Mouse (Mus musculus): Measurements from ENCODE around the gene Lgals1. TPM values are rescaled to one million over a fixed set of nuclear protein-coding genes. Genes with fewer than 3 reads are reported as not detected.

Gene Lgals1
- total RNA-seq, 2 experiments from 2014 or later, result 745 to 991 TPM

DNA sequence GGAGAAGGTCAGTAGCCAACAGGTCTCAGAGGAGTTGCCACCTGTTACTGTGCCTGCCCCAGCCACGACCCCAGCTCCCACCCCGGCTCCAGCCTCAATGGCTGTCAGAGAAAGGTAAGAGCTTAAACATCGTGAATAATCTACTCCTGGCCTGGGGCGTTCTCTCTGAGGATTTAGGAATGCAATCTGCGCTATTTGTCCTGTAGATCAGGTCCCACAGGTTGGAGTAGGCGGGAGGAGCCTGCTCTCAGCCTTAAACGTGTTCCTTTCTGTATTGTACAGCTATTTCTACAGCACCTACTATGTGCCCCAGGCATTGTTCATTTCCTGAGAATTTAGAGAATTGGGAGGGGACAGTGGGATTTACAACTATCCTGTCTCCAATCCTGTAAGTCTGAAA lies 18.1 kb upstream of the Lgals1 start:
- no peak for ATAC-seq (replicated peaks; ENCODE audit: poor library complexity, severe bottlenecking)

DNA sequence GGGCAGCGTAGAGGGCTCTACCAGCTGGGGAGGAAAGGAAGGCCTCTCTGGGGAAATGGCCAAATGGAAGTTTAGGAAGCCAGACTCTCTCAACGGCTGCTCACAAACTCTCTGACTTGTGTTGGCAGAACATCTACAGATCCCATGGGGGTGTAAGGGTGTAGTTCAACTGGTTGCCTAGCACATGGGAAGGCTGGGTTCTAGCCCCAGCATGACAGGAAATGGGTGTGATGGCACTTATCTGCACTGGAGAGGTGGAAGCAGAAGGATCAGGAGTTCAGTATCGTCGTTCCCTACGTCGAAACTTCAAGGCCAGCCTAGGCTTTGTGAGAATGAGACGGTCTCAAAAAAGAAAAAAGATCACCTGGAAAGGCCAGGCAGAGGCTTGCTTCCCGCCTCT lies 17.5 kb upstream of the Lgals1 start:
- no peak for ATAC-seq (replicated peaks; ENCODE audit: poor library complexity, severe bottlenecking)

DNA sequence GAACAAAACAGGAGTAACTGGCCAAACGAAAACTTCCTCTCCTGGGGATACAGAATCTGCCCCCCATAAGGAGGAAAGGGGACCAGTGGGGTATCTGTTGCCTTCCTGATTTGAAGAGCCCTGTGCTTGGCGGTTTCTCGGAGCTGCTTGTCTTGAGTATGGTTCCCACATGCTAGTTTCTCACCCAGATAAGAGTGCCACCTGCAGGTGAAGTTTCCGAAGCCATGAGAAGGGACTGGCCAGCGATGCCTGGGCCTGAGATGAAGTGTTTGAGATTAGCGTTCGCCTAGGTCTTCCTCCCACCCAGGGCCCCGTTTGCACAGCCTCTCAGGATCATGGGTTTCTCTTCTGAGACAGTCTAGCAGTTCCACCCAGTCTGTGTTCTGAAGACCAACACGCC lies 14.5 kb upstream of the Lgals1 start:
- no peak for ATAC-seq (replicated peaks; ENCODE audit: poor library complexity, severe bottlenecking)

DNA sequence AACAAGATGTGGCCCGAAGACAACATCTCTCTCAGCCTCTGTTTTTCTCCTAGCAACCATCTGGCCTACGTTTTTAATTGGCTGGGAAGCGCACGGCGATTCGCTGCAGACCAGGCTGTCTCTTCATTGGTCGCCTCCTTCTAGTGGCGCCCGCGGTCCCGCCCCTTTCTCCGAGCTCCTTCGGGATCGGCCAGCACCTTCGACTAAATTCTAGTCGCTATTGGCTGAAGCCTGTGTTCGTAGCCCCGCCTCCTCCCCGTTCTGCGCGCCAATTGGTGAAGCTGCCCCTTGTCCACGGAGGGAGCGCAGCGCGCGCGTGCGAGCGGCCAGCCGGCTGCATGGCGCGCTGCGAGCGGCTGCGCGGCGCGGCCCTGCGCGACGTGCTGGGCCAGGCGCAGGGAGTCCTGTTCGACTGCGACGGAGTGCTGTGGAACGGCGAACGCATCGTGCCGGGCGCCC lies 12.9 kb upstream of the Lgals1 start, which contains the start of gene Pdxp:
Pdxp (plus strand) TSS at position 288 of the 459 bp plus-strand sequence.
- peak; percentile 85 for ATAC-seq (replicated peaks; ENCODE audit: poor library complexity, severe bottlenecking)

DNA sequence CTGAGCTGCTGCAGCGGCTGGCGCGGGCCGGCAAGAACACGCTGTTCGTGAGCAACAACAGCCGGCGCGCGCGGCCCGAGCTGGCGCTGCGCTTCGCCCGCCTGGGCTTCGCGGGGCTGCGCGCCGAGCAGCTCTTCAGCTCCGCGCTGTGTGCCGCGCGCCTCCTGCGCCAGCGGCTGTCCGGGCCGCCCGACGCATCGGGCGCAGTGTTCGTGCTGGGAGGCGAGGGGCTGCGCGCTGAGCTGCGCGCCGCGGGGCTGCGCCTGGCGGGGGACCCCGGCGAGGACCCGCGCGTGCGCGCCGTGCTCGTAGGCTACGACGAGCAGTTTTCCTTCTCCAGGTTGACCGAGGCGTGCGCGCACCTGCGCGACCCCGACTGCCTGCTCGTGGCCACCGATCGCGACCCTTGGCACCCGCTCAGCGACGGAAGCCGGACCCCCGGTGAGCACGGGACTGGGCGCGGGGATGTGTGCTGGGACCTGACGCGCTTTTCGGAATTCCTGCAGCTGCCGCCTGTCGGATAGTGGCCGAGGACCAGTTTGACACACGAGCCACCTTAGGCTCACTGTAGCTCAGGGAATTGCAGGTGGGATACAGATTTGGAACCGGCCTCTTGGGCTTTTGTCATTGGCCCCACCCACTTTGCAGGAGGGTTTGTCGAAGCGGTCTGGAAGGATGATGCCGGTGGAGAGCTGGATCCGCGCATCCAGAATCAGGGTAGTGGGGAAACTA lies 12.3 kb upstream of the Lgals1 start:
- no peak for ATAC-seq (replicated peaks; ENCODE audit: poor library complexity, severe bottlenecking)

DNA sequence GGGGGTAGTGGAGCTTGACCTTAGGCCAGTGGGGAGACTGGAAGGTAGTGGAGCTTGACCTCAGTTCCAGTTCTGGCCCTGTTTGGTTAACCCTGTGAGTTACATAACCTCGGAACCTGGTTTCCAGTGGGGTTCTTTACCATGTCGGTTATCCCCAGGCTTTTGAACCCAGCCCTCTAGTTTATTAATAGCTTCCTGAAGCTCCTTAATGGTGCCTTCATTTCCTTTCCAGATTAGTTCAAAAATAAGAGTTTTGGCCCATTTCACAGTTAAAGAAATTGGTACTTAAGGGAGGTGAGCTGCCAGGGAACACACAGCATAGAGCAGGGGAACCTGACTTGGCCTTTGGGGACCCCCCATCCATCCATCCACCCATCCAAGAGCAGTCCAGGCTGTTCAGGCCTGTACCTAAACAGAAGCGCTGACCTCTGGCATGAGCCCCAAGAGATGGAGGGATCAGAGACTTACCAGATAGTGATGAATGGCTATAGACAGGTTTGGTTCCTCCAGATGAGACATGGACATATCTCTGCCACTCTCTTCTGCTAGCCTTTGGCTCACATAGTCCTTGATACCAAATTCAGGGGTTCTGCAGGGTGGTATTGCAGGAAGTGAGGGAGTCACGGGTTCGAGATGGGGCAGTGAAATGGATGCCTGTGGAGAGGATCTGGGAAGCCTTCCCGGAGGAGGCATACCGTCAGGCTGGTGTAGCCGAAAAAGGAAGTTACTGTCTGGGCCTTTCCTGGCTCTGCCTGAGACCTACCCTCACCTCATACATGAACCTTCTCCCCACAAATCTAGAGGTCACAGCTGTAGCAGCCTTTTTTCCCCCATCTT lies 11.5 kb upstream of the Lgals1 start:
- ATAC-seq (replicated peaks; ENCODE audit: poor library complexity, severe bottlenecking), result no peak

DNA sequence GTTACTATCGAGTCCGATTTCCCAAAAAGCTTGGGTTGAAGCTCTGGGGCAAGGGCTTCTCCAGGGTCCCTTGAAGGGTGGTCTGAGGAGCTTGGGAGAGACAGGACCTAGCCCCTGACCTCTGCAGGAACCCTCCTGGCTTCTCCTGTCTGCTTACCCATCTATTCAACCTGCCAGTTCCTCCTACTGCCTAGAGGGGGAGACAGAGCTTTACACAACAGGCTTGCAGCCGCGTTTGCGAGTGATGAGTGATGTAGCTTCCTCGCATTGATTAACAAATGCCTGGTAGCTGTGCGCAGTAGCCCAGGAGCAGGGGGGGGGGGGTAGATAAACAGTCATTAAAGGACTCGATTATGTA lies 10.9 kb upstream of the Lgals1 start:
- peak; percentile 68 for ATAC-seq (replicated peaks; ENCODE audit: poor library complexity, severe bottlenecking)

DNA sequence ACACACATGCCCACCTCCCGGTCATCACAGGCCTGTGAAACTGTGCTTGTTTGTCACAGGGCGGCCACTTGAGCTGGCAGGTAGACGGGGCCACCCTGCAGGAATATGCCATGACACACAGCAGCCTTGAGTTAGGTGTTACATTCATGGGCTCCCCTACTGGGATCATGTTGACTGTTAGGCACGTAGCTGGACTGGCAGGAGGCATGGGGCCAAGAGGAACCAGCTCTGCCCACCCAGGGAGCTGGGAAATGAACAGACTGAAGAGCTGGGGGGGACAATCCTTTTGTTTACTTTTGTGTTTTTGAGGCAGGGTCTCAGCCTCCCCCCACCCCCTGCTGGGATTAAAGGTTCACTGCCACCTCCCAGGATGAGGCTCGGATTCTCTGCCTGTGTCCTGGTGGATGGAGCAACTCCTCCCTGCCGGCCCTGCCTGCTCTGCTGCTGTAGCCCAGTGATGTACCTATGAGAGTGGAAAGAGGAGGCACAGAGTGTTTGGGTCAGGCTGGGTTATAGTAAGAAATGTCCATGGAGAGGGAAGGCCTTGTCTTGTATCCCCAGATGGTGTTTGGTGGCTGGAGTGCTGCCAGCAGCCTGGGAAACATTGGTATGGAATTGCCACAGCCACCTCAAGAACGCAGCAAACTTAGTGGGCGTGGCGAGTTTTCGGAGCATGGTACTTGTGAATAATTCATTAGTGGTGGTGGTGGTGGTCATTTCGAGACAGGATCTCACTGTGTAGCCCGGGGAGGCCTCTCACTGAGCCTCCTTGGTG lies 10.3 kb upstream of the Lgals1 start:
- ATAC-seq (replicated peaks; ENCODE audit: poor library complexity, severe bottlenecking), result no peak

DNA sequence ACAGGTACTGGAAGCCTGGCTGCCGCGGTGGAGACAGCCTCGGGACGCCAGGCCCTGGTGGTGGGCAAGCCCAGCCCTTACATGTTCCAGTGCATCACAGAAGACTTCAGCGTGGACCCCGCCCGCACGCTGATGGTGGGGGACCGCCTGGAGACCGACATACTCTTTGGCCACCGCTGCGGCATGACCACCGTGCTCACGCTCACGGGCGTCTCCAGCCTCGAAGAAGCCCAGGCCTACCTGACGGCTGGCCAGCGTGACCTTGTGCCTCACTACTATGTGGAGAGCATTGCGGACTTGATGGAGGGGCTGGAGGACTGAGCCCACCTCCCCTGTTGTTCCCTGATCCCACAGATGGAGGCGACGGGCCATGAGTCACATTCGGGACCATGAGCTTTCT lies 8.4 kb upstream of the Lgals1 start:
- ATAC-seq (replicated peaks; ENCODE audit: poor library complexity, severe bottlenecking), result no peak

DNA sequence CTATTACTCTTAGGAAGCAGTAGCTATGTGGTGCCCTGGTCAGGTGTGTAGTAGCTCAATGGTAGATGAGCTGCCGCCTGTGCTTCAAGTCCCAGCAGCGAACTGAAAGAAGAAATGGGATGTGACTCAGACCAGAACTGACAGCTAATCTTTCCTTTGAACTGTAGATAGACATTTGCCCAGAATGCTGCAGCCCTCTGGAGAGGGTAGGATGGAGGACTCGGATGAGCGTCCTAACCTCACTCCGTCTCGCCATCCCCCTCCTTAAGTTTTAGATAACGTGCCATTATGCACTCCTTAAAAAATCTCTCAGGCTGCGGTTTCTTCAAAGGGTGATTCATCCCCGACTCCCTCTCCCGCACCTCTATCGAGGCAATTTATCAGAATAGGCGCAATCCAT lies 6.6 kb upstream of the Lgals1 start:
- no peak for ATAC-seq (replicated peaks; ENCODE audit: poor library complexity, severe bottlenecking)

DNA sequence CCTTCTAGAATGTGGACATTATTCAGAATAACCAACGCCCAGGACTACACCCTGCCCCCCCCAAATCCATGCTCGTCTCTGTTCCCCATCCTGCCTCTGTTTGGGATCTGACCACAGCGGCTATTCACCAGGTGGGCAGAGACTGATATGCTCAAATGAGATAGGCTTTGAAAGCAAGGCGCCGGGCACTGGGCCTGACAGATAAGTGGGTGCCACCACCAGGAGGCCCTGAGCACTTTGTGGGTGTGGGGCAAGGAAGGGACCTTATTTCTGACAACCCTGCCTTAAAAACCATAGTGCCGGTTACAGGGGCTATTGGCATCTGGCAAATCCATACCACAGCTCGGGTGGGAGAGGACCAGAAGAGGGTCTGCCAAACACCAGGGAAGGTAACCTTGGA lies 3.8 kb upstream of the Lgals1 start:
- no peak for ATAC-seq (replicated peaks; ENCODE audit: poor library complexity, severe bottlenecking)

DNA sequence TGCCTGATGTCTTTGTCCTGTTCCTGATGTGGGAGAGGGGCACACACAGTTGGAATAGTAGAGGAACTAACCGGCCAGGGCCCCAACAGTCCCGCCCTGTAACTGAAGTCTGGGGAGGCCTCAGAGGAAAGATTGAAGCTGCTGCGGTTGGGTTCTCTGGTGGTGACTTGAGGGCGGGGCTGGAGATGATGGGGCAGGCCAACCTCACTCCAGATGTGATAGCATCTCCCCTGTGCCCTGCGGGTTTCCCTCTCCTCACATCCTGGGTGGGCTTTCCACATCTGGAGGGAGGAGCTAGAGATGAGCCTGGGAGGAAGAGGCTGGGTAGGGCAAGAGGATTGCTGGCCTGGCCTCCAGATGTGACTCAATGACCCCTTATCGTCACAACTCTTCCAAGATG lies 2.9 kb upstream of the Lgals1 start:
- peak; percentile 50 for ATAC-seq (replicated peaks; ENCODE audit: poor library complexity, severe bottlenecking)

DNA sequence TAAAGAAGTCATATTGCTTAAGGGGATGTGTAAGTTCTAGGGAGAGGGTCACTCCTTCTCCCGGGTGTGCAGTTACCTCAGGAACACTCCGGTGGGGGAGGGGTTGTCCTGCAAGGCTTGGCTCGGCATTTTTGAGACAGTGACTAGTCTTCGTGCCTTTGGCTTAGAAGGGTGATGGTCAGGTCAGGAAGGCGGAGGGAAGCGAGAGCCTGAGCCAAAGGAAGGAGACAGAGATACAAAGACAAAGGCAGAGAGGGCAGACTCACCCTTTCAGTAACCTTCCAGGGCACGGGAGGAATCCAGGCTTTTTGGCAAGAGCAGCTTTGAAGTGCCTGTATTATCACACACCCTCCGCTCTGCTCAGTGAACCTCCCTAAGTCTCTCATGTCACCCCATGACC lies 1.4 kb upstream of the Lgals1 start:
- ATAC-seq (replicated peaks; ENCODE audit: poor library complexity, severe bottlenecking), result no peak

DNA sequence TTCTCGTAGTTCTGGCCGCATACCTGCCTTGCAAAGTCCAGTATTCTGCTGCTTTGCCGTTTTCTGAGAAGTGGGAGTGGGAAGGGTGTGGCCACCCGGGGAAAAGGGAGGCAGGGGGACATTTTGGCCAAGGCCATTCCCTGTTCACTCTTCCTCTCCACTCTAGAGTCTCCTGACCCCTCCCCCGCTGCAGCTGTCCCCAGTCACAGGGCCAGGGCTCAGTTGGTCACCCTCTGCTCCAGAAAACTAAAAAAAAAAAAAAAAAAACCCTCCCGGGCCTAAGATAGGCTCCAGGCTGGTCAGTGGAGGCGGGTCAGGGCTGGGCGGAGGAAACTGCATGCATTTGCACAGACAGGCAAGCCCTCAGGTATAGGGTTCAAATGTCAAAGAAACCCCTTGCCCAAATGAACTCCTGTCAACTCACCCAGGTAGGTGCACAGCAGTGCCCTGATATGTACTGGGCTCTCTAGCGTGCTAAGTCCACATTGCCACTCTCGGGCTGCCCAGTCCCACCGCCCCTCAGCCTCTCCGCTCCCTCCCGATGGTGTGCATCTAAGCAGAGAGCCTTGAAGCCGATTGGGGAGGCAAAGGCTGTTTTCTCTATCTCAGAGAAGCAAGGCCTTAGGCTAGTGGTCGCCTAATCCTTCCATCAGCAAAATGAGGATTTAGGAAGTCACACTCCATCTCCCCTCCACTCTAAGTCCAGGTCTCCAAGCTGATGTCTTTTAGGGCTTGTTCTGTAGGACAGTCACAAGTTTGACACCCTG lies 679 bp downstream of the Lgals1 start:
- ATAC-seq (replicated peaks; ENCODE audit: poor library complexity, severe bottlenecking), result no peak

DNA sequence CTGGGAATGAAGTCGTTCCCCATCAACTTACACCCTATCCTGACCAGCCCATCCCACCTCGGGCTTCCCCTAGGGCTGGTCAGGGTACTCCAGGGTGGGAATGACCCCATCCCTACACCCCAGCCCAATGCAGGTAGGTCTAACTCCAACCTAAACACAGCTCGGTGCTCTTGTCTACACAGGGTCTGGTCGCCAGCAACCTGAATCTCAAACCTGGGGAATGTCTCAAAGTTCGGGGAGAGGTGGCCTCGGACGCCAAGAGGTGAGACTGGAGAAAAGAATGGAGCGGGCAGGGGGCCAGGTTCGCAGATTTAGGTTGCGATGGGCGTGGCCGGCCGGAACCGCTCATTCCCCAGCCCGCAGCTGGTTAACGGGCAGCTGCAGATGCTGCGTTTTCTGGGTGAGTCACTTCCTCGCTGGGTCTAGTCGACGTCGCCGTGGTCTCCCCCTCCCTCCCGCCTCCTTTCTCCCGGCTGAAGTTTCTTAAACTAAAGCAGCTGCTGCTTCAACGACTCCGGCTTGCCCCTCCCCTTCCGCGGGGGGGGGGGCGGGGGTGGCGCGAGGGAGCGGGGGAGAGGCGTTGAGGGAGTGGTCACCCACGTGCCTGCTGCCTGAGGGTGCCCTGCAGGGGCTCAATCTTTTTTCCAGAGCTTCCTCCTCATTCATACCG lies 1.4 kb downstream of the Lgals1 start:
- ATAC-seq (replicated peaks; ENCODE audit: poor library complexity, severe bottlenecking), result peak; percentile 60

DNA sequence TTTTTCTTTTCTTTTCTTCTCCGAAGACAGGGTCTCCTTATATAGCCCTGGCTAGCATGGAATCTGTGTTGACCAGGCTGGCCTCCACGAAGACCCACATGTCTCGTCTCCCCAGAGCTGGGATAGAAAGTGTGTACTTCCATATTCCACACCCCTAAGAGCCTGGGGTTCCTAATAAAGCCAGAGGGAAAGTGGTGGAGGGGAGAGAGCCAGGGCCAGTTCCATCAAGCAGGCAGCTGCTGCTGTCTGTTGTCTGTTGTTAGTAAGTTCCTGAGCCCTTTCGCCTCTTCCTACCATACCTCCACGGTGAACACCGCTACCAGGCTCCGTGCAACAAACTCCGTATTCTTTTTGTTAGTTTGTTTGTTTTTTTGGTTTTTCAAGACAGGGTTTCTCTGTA lies 2.0 kb downstream of the Lgals1 start:
- no peak for ATAC-seq (replicated peaks; ENCODE audit: poor library complexity, severe bottlenecking)

DNA sequence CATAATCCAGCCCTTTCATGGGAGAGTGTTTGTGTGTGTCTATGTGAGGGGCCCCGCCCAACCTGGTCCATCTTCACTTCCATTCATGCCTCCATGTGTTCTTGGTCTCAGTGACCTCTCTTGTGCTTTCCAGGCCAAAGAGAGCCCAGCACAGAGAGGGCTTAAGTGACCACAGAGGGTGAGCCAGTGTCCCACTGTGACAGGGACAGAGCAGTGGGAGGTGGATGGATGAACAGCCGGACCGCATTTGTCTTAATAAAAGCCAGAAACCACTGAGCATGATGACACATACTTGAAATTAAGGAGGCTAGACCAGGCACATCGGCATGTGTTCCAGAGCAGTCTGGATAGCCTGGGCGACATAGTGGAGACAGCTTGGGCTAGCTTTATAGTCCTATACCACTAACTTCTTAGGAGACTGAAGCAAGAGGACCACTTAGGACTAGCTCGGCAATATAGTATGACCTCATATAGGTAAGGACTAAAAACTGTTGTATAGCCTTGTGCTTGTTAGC lies 3.7 kb downstream of the Lgals1 start:
- no peak for ATAC-seq (replicated peaks; ENCODE audit: poor library complexity, severe bottlenecking)

DNA sequence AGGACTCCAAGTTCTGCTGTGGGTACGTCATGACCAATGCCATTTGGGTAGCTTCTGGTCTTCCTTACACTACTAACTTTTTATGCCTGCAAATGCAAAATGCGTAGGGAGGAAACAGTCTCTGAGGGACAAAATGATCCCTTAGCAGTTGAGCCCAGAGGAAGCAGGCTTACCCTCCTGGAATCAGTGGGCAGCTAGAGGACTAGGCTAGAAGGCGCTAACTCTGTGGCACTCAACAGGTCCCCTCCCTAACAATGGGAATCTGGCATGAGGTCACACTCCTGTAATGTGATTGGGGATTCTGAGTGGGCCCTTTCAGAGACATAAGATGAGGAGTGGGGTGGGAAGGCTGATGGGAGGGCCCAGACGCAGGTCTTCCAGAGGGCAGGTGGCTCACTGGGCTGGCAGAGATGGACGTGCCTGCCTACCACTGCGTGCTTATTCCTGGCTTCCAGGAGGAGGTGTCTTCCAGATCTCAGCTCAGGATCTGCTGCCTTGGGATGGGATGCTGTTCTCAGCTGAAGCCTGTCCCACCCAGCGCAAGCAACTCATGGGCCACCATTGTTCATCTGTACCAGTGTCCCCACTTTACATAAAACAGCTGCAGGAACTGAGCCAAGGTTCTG lies 4.4 kb downstream of the Lgals1 start:
- no peak for ATAC-seq (replicated peaks; ENCODE audit: poor library complexity, severe bottlenecking)

DNA sequence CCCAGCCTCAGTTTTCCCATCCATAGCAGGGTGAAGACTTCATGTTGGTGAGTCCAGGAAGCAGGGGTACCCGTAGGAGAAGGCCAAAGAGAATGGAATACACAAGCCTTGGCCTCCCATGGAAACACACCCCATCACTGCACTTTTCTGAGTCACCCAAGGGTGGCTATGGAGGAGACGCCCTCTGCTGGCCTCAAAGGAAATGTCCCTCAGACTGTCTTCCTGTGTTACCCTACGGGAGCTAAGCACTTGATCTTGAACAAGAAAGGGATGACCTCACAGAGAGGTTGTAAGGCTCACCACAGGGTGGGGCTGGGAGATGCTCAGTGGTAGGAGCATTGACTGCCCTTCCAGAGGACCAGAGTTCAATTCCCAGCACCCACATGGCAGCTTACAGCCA lies 5.1 kb downstream of the Lgals1 start:
- ATAC-seq (replicated peaks; ENCODE audit: poor library complexity, severe bottlenecking), result peak; percentile 63
